Mouse (Mus musculus) embryonic facial prominence, embryonic 12.5 days (tissue): ENCODE data around the gene Hoxa7. TPM values are rescaled to one million over a fixed set of nuclear protein-coding genes. Genes with fewer than 3 reads are reported as not detected.

Experiments
- ATAC-seq: fragments of 200-750 bp; cut with Nextera tagmentation; 2 replicates; pipeline ENCODE4 v1.8.0; 2017; ENCODE audit not compliant: insufficient number of reproducible peaks, insufficient read depth, low FRiP score, low TSS enrichment
- H3K27ac ChIP-seq: fragments of 300-500 bp; sonication (generic); 2 replicates; pipeline ENCODE4 v1.5.1; 2016; ENCODE audit warnings: mild to moderate bottlenecking
- H3K27me3 ChIP-seq: fragments of 300-500 bp; sonication (generic); 2 replicates; pipeline ENCODE4 v1.6.1; 2016; ENCODE audit warnings: mild to moderate bottlenecking, moderate library complexity
- H3K36me3 ChIP-seq: fragments of 300-500 bp; sonication (generic); 2 replicates; pipeline ENCODE4 v1.6.1; 2016; ENCODE audit warnings: mild to moderate bottlenecking
- H3K4me1 ChIP-seq: fragments of 300-500 bp; sonication (generic); 2 replicates; pipeline ENCODE4 v1.6.1; 2016
- H3K4me2 ChIP-seq: fragments of 300-500 bp; sonication (generic); replicated peaks from 2 replicates; pipeline ENCODE4 v1.6.1; 2016; ENCODE audit warnings: mild to moderate bottlenecking, moderate library complexity
- H3K4me3 ChIP-seq: fragments of 300-500 bp; sonication (generic); 2 replicates; pipeline ENCODE4 v1.5.1; 2016; ENCODE audit warnings: mild to moderate bottlenecking
- H3K9ac ChIP-seq: fragments of 300-500 bp; sonication (generic); 2 replicates; pipeline ENCODE4 v1.6.1; 2016; ENCODE audit warnings: mild to moderate bottlenecking, moderate library complexity
- H3K9me3 ChIP-seq: fragments of 300-500 bp; sonication (generic); 2 replicates; pipeline ENCODE4 v1.6.1; 2016; ENCODE audit warnings: mild to moderate bottlenecking, moderate library complexity
- WGBS: fragments of 180-500 bp; shearing (Covaris S2); methylation state at CpG from one replicate; pipeline ENCODE4 v1.1.7; 2016; 5-methylcytosine and 5-hydroxymethylcytosine counted together
- polyA plus RNA-seq: library from polyadenylated mRNA; unstranded; fragments of >200 nt; fragmentation: Nextera tagmentation; extraction: Ambion mirVana; gene quantifications from 2 replicates; pipeline ENCODE4 v1.2.1, GENCODE M21; 2016

The Hoxa7 gene
- polyA plus RNA-seq, 1 experiment from 2014 or later = 0.20 TPM

DNA sequence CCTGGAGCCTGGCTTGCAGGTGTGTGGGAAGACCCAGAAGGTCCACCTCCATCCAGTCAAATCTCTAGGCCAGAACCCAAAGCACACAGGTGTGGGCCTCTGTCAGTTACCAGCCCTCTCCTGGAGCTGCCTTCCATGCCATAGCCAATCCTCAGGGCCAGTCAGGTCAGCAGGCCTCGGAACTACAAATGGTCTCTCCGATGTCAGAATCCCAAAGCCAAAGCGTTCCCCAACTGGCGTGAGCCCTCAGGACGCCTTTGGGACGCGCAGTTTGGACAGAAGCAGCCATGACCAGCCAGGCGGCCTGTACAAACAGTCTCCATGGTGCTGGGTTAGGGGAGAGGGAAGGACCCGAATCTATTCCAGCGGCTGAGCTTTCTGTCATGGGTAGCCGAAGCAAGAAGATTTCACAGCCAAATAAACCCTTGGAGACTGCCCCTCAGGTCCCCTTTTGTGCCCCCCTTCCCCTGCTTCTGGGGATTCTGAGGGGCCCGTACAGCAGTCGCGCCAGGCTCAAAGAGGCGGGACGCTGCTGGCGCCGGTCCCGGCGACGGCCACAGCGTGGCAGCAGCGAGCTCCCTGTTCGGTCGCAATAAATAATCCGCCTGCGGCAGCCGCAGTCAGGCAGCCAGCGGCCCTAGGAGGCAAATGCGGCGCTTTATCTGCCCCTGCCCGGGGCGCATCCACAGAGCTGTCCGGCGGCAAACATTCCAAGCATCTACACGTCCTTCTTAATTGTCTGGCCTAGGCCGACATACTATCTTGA, 10.3 kb downstream of the Hoxa7 start:
- H3K4me3 ChIP-seq = no peak overlapping the region
- no peak overlapping the region for H3K4me2 ChIP-seq
- H3K4me1 ChIP-seq = no peaks in the 10 kb centered on the region
- no peak overlapping the region for H3K9ac ChIP-seq
- WGBS = under 1% methylated on average over 37 of the region's 37 CpGs
- no peak for ATAC-seq
- no peak overlapping the region for H3K27ac ChIP-seq
- peaks cover 95% of the 10 kb centered on the region for H3K27me3 ChIP-seq
- H3K9me3 ChIP-seq = no peaks in the 10 kb centered on the region
- no peaks in the 10 kb centered on the region for H3K36me3 ChIP-seq

DNA sequence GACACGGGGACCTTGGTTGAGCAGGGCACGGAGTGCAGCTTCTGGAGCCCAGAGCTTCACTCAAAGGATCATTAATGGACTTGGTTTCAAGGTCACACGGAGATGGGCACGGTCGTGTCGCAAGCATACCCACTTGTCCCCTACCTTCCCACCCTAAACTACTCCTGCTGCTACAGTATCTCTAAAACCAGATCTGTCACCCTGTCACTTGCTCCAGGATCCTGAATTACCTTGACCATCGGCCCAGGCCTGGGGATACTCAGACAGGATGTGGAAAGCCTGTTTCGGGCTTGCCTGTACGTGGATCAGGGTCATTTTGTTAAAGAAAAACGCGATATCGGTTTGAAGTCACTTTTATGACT, 12.0 kb downstream of the Hoxa7 start:
- H3K27ac ChIP-seq = no peak overlapping the region
- peaks cover 95% of the 10 kb centered on the region for H3K27me3 ChIP-seq
- H3K9ac ChIP-seq = no peak overlapping the region
- WGBS = 5% methylated on average over 12 of the region's 12 CpGs
- H3K4me1 ChIP-seq = no peaks in the 10 kb centered on the region
- ATAC-seq = no peak
- no peaks in the 10 kb centered on the region for H3K36me3 ChIP-seq
- no peaks in the 10 kb centered on the region for H3K9me3 ChIP-seq
- no peak overlapping the region for H3K4me2 ChIP-seq
- no peak overlapping the region for H3K4me3 ChIP-seq

- Histone ChIP-seq H3K4me2 (no peak overlapping the region), H3K4me3 (no peak overlapping the region), H3K4me1 (0 out of 2 replicates have a peak, but pooled peaks cover 4% of the 10 kb centered on the region), H3K9me3 (no peaks in the 10 kb centered on the region), H3K27me3 (peaks cover 95% of the 10 kb centered on the region), H3K36me3 (no peaks in the 10 kb centered on the region), H3K9ac (no peak overlapping the region), H3K27ac (no peak overlapping the region)
- ATAC-seq = no peak
- 3% methylated on average over 18 of the region's 18 CpGs for WGBS
Measured at GRCm38 (mm10) chr6:52208868-52209684, 12.6 kb downstream of the Hoxa7 start.

GRCm38 (mm10) chr6:52208072-52208867, 13.4 kb downstream of the Hoxa7 start, which contains the start of gene Hoxa6:
Hoxa6 (minus strand) TSS chr6:52208722.
- no peaks in the 10 kb centered on the region for H3K9me3 ChIP-seq
- no peaks in the 10 kb centered on the region for H3K36me3 ChIP-seq
- H3K4me2 ChIP-seq = no peak within 1 kb of the TSS
- WGBS = under 1% methylated on average over 47 of the region's 47 CpGs
- H3K4me1 ChIP-seq = 0 out of 2 replicates have a peak, but pooled peaks cover 9% of the 10 kb centered on the region
- no peak within 1 kb of the TSS for H3K9ac ChIP-seq
- no peak for ATAC-seq
- H3K27ac ChIP-seq = no peak within 1 kb of the TSS
- no peak within 1 kb of the TSS for H3K4me3 ChIP-seq
- peaks cover 97% of the 10 kb centered on the region for H3K27me3 ChIP-seq

DNA sequence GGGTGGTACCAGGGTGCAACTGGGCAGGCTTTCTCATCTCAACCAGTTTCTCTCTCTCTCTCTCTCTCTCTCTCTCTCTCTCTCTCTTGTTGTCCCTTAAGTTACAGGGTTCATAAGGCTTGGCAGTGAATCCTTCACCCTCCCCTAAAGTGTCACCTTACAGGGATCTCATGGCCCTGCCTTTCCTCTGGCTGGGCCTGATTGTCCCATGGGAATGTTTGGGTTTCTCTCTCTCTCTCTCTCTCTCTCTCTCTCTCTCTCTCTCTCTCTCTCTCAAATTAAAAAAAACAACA, 14.0 kb downstream of the Hoxa7 start:
- ATAC-seq = no peak
- Histone ChIP-seq H3K27me3 (peaks cover 99% of the 10 kb centered on the region), H3K4me1 (0 out of 2 replicates have a peak, but pooled peaks cover 9% of the 10 kb centered on the region), H3K36me3 (no peaks in the 10 kb centered on the region), H3K4me2 (no peak overlapping the region), H3K9me3 (no peaks in the 10 kb centered on the region), H3K4me3 (no peak overlapping the region), H3K9ac (no peak overlapping the region), H3K27ac (no peak overlapping the region)

DNA sequence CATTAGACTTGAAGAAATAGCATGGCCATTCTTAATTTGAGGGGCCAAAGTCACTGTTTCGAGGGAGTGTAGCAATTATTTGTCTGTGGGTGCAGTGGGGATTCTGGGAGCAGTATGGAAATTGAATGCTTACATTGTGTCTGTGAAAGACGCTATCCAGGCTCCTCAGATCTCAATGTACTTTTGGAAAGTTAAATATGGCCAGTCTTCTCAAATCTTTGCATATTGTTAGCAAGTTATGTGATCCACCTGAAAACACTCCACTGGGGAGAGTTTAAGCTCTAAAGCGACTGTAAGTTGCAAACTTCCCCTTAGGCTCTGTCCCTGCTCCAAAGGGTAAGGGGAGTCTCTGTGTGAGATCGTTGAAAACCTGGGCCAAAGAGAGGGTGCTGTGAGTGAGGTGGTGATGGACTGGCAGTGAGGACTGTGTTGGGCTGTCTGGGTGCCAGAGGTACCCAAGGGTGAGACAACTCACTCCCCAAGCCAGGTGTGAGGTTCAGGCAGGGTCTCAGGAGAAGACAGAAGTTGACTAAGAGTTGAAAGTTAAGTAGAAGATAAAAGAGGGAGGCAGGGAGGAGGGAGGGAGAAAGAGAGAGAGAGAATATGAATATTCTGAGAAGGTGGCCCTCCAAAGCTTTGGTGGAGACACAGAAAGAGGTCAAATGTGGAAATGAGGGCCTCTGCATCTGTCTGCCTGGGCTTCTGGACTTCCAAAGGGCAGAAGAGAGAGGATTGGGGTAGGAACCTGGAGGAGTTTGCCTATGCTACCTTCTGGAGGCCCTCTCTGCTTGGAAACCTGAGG, 14.6 kb downstream of the Hoxa7 start:
- Histone ChIP-seq H3K4me3 (no peak overlapping the region), H3K4me1 (0 out of 2 replicates have a peak, but pooled peaks cover 9% of the 10 kb centered on the region), H3K27me3 (peaks cover 98% of the 10 kb centered on the region), H3K36me3 (no peaks in the 10 kb centered on the region), H3K9me3 (no peaks in the 10 kb centered on the region), H3K27ac (no peak overlapping the region), H3K9ac (no peak overlapping the region), H3K4me2 (no peak overlapping the region)
- 3% methylated on average over 4 of the region's 4 CpGs for WGBS
- no peak for ATAC-seq

DNA sequence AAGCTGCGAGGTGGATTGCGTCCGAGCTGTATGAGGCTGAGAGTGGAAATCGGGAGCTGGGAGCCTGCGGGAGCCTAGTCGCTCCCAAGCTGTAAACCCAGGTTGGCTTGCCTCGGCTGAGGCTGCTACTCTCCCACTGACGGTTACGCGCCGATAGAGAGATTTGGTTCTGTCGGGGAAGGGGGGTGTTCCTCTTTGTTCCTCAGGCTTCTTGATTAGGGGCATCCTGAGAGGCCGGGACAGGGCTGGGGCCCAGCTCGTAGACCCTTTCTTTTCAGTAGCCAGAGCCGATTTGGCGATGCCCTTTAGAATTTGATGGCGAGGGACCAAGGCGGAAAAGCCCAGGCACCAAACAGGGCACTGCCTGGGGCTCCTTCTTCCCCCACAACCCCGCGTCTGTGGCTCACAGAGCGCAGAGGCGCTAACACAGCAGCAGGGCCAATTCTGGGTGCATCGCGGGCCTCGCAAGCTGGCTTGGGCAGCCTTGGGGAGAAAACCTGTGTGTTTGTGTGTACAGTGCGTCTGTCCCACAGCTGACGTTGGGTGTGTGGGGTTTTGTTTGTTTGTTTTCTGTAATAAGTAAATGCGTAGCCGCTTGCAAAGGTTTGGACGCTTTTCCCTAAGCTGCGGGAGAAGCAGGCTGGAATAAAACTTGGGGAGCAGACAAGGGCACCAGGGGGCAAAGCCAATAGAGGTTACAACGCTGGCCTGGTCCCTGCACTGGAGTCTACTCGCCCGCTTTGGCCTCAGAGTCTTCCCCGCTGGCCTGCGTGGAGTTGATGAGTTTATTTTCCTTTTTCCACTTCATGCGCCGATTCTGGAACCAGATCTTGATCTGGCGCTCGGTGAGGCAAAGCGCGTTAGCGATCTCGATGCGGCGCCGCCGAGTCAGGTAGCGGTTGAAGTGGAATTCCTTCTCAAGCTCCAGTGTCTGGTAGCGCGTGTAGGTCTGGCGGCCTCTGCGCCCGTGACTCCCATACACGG, 15.7 kb downstream of the Hoxa7 start:
- Histone ChIP-seq H3K4me1 (0 out of 2 replicates have a peak, but pooled peaks cover 9% of the 10 kb centered on the region), H3K27me3 (peaks cover 92% of the 10 kb centered on the region), H3K9me3 (no peaks in the 10 kb centered on the region), H3K27ac (no peak overlapping the region), H3K36me3 (no peaks in the 10 kb centered on the region), H3K4me2 (no peak overlapping the region), H3K4me3 (no peak overlapping the region), H3K9ac (no peak overlapping the region)
- no peak for ATAC-seq
- 1% methylated on average over 55 of the region's 55 CpGs for WGBS

DNA sequence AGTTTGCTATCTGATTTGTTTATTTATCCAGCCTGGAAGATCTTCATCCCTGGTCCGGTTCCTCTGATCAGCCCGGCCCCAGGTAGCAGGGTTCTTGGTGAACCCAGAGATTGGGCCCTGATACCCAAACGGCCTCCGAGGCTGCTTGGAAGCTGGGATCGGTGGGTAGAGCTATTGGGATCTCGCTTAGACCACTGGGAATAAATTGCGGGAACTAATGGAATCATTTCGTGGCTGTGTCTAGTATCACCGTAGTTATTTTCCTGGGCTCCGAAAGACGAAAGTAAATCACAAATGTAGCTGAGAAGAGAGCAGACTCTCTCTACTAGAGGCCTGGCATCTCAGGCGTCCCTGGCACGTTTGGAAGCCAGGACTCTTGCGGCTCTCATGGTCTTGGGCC, 16.4 kb downstream of the Hoxa7 start:
- no peak overlapping the region for H3K4me2 ChIP-seq
- no peak overlapping the region for H3K27ac ChIP-seq
- H3K27me3 ChIP-seq = peaks cover 93% of the 10 kb centered on the region
- 3% methylated on average over 14 of the region's 14 CpGs for WGBS
- no peak overlapping the region for H3K9ac ChIP-seq
- no peaks in the 10 kb centered on the region for H3K36me3 ChIP-seq
- ATAC-seq = no peak
- 0 out of 2 replicates have a peak, but pooled peaks cover 9% of the 10 kb centered on the region for H3K4me1 ChIP-seq
- H3K4me3 ChIP-seq = no peak overlapping the region
- H3K9me3 ChIP-seq = no peaks in the 10 kb centered on the region

- H3K9me3 ChIP-seq = no peaks in the 10 kb centered on the region
- no peak within 1 kb of the TSS for H3K9ac ChIP-seq
- H3K36me3 ChIP-seq = no peaks in the 10 kb centered on the region
- H3K4me3 ChIP-seq = peak within 1 kb of the TSS; percentile 17
- H3K4me2 ChIP-seq = peak within 1 kb of the TSS; percentile 41
- no peak within 1 kb of the TSS for H3K27ac ChIP-seq
- 0 out of 2 replicates have a peak, but pooled peaks cover 9% of the 10 kb centered on the region for H3K4me1 ChIP-seq
- ATAC-seq = no peak
- under 1% methylated on average over 65 of the region's 65 CpGs for WGBS
- H3K27me3 ChIP-seq = peaks cover 93% of the 10 kb centered on the region
Measured at GRCm38 (mm10) chr6:52204050-52204752, 17.5 kb downstream of the Hoxa7 start, which contains the start of gene Hoxa5. Hoxa5 (minus strand) TSS chr6:52204587.
